Mouse (Mus musculus): ENCODE results near the gene Cinp.

- TF ChIP-seq CTCF (IDR thresholded peaks at IDR 0.05; ENCODE audit: low read depth) (no peak), EP300 (IDR thresholded peaks at IDR 0.05; ENCODE audit: low read depth) (no peak)
Measured at GRCm38 (mm10) chr12:110885251-110885650, 3.7 kb downstream of the Cinp start.
